Mouse (Mus musculus) heart, postnatal 4 days (tissue): ENCODE measurements around the gene Kcna7. TPM values are rescaled to one million over a fixed set of nuclear protein-coding genes. Genes with fewer than 3 reads are reported as not detected.
"Not testable (repeated sequence)": the region's sequence is repeated elsewhere in the genome, so short reads cannot be mapped to it uniquely, and the experiment has no call there.

ENCODE experiments used
- DNase-seq: peaks from one replicate; pipeline ENCODE4 v3.0.0; 2021
- total RNA-seq, 2 experiments: library from RNA; stranded (reverse); gene quantifications; 2 replicates each; pipeline ENCODE4 v1.2.3; 2021

Gene Kcna7
- total RNA-seq, 2 experiments from 2014 or later = 0.43 to 0.59 TPM

GRCm38 (mm10) chr7:45395578-45396336 is 9.7 kb upstream of the Kcna7 start, which contains the start of gene Snrnp70:
Gene Snrnp70 (minus strand): TSS chr7:45395742.
- DNase-seq = peak; percentile 100

- DNase-seq = not testable (repeated sequence)
These were observed 9.1 kb upstream of the Kcna7 start for GRCm38 (mm10) chr7:45396337-45396775.

- DNase-seq = no peak
These were observed 8.7 kb upstream of the Kcna7 start for GRCm38 (mm10) chr7:45396787-45397186.

GRCm38 (mm10) chr7:45401521-45402085 is 3.9 kb upstream of the Kcna7 start:
- no peak for DNase-seq

- peak; percentile 71 for DNase-seq
These were observed 1.8 kb upstream of the Kcna7 start for GRCm38 (mm10) chr7:45403532-45404261.

- peak; percentile 62 for DNase-seq
These were observed 1.0 kb downstream of the Kcna7 start for GRCm38 (mm10) chr7:45406157-45407156.

GRCm38 (mm10) chr7:45407836-45408235 is 2.4 kb downstream of the Kcna7 start:
- DNase-seq = no peak

- DNase-seq = no peak
These were observed 2.9 kb downstream of the Kcna7 start for GRCm38 (mm10) chr7:45408351-45408750.

GRCm38 (mm10) chr7:45408949-45409348 is 3.5 kb downstream of the Kcna7 start:
- DNase-seq = no peak

GRCm38 (mm10) chr7:45409497-45410163 is 4.2 kb downstream of the Kcna7 start:
- no peak for DNase-seq

GRCm38 (mm10) chr7:45412421-45412820 is 7.0 kb downstream of the Kcna7 start:
- no peak for DNase-seq

- DNase-seq = peak; percentile 38
These were observed 7.8 kb downstream of the Kcna7 start, which contains the start of gene Ntf5 for GRCm38 (mm10) chr7:45413113-45413863. Gene Ntf5 (plus strand): TSS chr7:45413695.

GRCm38 (mm10) chr7:45413864-45414739 is 8.6 kb downstream of the Kcna7 start:
- DNase-seq = no peak

GRCm38 (mm10) chr7:45414740-45415224 is 9.3 kb downstream of the Kcna7 start:
- no peak for DNase-seq

- no peak for DNase-seq
These were observed 10.2 kb downstream of the Kcna7 start for GRCm38 (mm10) chr7:45415636-45416035.

GRCm38 (mm10) chr7:45417962-45418492 is 12.6 kb downstream of the Kcna7 start:
- no peak for DNase-seq

GRCm38 (mm10) chr7:45419859-45420614 is 14.6 kb downstream of the Kcna7 start:
- DNase-seq = no peak

GRCm38 (mm10) chr7:45420615-45420919 is 15.1 kb downstream of the Kcna7 start, which contains the start of gene Lhb:
Gene Lhb (plus strand): TSS chr7:45420820.
- DNase-seq = no peak
